Mouse (Mus musculus) liver, embryonic 12.5 days (tissue): ENCODE results near the gene Osbpl10. TPM values are rescaled to one million over a fixed set of nuclear protein-coding genes. Genes with fewer than 3 reads are reported as not detected.

Experiments used
- ATAC-seq: fragments of 200-750 bp; cut with Nextera tagmentation; 2 replicates; pipeline ENCODE4 v1.8.0; 2017; ENCODE audit warnings: moderate number of reproducible peaks, mild to moderate bottlenecking, moderate library complexity
- H3K27ac ChIP-seq: fragments of 300-500 bp; sonication (generic); 2 replicates; pipeline ENCODE4 v1.5.1; 2016; ENCODE audit warnings: mild to moderate bottlenecking
- H3K27me3 ChIP-seq: fragments of 300-500 bp; sonication (generic); replicated peaks from 2 replicates; pipeline ENCODE4 v1.6.1; 2016; ENCODE audit warnings: mild to moderate bottlenecking, moderate library complexity
- H3K36me3 ChIP-seq: fragments of 300-500 bp; sonication (generic); 2 replicates; pipeline ENCODE4 v1.6.1; 2016; ENCODE audit warnings: mild to moderate bottlenecking, moderate library complexity
- H3K4me1 ChIP-seq: fragments of 300-500 bp; sonication (generic); 2 replicates; pipeline ENCODE4 v1.6.1; 2016
- H3K4me2 ChIP-seq: fragments of 300-500 bp; sonication (generic); 2 replicates; pipeline ENCODE4 v1.6.1; 2016; ENCODE audit warnings: mild to moderate bottlenecking, moderate library complexity
- H3K4me3 ChIP-seq: fragments of 300-500 bp; sonication (generic); 2 replicates; pipeline ENCODE4 v1.5.1; 2016; ENCODE audit warnings: mild to moderate bottlenecking, moderate library complexity
- H3K9ac ChIP-seq: fragments of 300-500 bp; sonication (generic); 2 replicates; pipeline ENCODE4 v1.6.1; 2016; ENCODE audit warnings: mild to moderate bottlenecking, moderate library complexity
- H3K9me3 ChIP-seq: fragments of 300-500 bp; sonication (generic); replicated peaks from 2 replicates; pipeline ENCODE4 v1.6.1; 2016; ENCODE audit warnings: mild to moderate bottlenecking, moderate library complexity
- WGBS: fragments of 180-500 bp; shearing (Covaris S2); methylation state at CpG from one replicate; pipeline ENCODE4 v1.1.7; 2016; ENCODE audit not compliant: insufficient replicate concordance; 5-methylcytosine and 5-hydroxymethylcytosine counted together
- polyA plus RNA-seq: library from polyadenylated mRNA; unstranded; fragments of >200 nt; fragmentation: Nextera tagmentation; extraction: Ambion mirVana; gene quantifications from 2 replicates; pipeline ENCODE4 v1.2.1, GENCODE M21; 2016

The Osbpl10 gene
- polyA plus RNA-seq, 1 experiment from 2014 or later: 0.55 TPM

DNA sequence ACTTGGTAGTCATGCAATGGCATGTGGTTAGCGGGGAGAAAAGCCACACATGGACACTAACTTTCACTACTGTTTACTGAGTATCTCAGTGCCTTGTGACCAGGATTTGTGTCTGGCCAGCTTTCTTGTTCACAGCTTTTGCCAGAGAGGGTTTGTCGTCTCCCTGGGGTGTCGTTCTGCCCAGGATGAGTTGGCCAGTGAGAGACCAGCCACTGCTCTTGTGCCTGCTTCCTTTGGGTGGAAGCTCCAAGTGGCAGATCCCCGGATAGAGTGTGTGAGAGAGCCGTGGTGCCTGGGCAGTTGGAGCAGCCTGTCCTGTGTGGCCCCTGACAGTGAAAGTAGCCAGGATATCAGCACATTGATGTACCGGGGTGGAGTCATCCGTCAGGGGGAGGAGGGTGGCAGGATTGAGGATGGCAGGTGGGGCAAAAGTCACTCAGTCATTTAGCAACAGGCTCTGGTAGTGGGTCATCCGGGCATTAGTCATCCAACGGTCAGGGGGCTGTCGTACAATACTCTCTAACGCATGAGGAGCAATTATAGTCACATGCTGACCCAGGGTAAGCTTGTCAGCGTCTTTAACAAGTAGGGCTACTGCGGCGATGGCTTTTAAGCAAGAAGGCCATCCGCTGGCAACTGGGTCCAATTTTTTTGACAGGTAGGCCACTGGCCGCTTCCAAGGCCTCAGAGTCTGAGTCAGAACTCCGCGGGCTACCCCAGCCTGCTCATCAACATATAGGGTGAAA is 170.8 kb downstream of the Osbpl10 start:
- Histone ChIP-seq H3K27ac (no peak overlapping the region), H3K4me1 (no peaks in the 10 kb centered on the region), H3K9ac (no peak overlapping the region), H3K4me2 (no peak overlapping the region), H3K36me3 (no peaks in the 10 kb centered on the region), H3K27me3 (no peaks in the 10 kb centered on the region), H3K9me3 (peaks cover 8% of the 10 kb centered on the region), H3K4me3 (no peak overlapping the region)
- 78% methylated on average over 18 of the region's 18 CpGs for WGBS
- ATAC-seq: no peak

DNA sequence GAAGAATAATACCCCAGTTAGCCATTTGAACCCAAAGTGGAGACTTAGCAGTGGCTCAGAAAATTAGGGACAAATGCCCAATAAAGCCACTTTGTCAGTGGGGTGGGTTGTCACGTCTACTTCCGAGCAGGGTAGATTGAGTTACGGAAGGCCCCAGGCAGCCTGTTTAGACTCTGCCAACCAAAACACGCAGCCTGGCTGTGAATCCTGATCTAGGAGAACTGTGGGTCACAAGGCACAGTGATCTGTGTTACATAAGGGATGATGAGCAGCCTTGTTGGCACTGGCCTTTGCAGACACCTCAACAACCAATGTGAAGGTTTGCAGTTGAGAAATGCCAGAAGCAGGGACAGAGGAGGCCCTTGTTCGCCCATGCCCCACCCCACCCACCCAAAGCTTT is 183.2 kb downstream of the Osbpl10 start:
- no peak for ATAC-seq
- no peaks in the 10 kb centered on the region for H3K9me3 ChIP-seq
- no peaks in the 10 kb centered on the region for H3K36me3 ChIP-seq
- H3K27me3 ChIP-seq: no peaks in the 10 kb centered on the region
- no peak overlapping the region for H3K4me3 ChIP-seq
- peaks cover 40% of the 10 kb centered on the region for H3K4me1 ChIP-seq
- no peak overlapping the region for H3K4me2 ChIP-seq
- H3K9ac ChIP-seq: no peak overlapping the region
- WGBS: 76% methylated on average over 5 of the region's 5 CpGs
- no peak overlapping the region for H3K27ac ChIP-seq

DNA sequence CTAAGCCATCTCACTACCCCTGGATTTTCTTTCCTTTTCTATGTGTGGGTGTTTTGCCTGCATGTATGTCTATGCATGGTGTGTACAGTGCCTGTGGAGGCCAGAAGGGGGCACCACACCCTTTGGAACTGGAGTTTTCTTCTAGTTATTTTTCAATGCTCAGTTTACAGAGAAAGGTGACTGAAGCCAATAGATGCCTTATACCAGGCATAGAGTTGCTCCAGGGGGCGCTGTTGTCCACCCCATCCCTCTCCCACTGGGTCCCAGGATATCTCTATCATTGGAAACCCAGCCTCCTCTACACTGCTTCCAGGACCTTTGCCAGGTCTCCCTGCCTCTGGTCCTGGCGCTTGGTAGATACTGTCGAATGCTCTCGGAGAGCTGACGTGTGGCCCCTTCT is 184.7 kb downstream of the Osbpl10 start:
- Histone ChIP-seq H3K36me3 (no peaks in the 10 kb centered on the region), H3K27me3 (no peaks in the 10 kb centered on the region), H3K9ac (no peak overlapping the region), H3K27ac (no peak overlapping the region), H3K4me2 (peak overlapping the region; percentile 38), H3K4me3 (no peak overlapping the region), H3K9me3 (no peaks in the 10 kb centered on the region), H3K4me1 (peaks cover 48% of the 10 kb centered on the region)
- 22% methylated on average over 5 of the region's 5 CpGs for WGBS
- ATAC-seq: peak; percentile 80

DNA sequence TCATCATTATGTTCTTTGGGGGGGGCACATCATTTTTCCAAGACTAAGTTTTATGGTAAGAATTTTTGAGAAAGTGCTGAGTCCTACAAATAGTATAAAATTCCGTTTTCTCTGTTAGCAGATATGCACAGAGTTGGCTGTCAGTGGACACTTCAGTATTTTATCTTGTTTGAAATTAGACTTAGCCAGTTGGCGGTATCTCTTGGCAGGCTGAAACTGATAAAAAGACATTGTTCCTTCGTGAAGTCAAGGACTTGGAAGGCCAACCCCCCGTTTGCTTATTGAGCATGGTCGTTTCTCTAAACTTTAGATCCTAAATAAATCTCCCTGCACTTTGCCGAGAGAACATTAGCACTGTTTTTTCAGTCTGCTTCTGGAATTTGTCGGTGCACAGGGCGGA is 185.3 kb downstream of the Osbpl10 start:
- Histone ChIP-seq H3K9me3 (no peaks in the 10 kb centered on the region), H3K4me2 (peak overlapping the region; percentile 38), H3K9ac (no peak overlapping the region), H3K4me1 (peaks cover 54% of the 10 kb centered on the region), H3K27ac (peak overlapping the region; percentile 88), H3K27me3 (no peaks in the 10 kb centered on the region), H3K4me3 (no peak overlapping the region), H3K36me3 (no peaks in the 10 kb centered on the region)
- no peak for ATAC-seq
- 23% methylated on average over 8 of the region's 8 CpGs for WGBS

DNA sequence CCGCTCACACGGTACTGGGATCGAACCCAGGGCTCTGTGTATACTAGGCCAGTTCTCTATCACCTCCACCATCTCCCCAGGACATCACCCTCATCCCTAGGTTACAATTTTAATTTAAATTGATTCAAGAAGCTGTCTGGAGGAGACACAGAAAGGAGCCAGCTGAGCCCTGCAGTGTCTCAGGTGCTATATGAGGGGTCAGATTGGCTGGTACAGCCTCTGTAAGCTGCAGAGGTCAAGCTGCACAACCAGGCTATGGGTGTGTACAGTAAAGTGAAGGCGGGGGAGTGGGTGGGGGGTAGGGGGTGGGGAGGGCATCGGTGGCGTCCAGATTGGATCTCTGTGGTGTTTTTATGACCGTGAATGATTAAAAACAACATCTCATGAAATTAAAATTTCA is 186.0 kb downstream of the Osbpl10 start:
- ATAC-seq: no peak
- no peak overlapping the region for H3K4me3 ChIP-seq
- no peaks in the 10 kb centered on the region for H3K36me3 ChIP-seq
- 55% methylated on average over 7 of the region's 7 CpGs for WGBS
- no peak overlapping the region for H3K9ac ChIP-seq
- H3K27ac ChIP-seq: peak overlapping the region; percentile 88
- peak overlapping the region; percentile 38 for H3K4me2 ChIP-seq
- no peaks in the 10 kb centered on the region for H3K27me3 ChIP-seq
- H3K4me1 ChIP-seq: peaks cover 61% of the 10 kb centered on the region
- H3K9me3 ChIP-seq: no peaks in the 10 kb centered on the region

DNA sequence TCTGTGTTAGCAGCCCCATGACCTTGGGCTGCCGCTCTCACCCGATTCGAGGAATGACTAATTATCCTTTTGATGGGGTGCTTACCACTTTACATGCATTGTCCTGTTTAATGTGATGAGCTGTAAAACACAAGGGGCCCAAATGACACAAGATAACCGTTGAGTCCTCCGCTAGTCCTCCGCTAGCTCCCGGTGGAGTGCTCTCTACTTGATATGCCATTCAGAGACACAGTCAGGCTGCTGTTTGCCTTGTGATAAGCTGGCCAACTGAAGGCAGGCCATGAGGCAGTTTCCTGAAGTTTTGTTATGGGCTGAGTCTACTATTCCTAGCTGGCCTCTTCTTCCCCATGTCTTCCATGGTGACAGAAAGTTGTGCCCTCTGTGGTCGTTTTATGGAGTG is 187.6 kb downstream of the Osbpl10 start:
- WGBS: 17% methylated on average over 8 of the region's 8 CpGs
- Histone ChIP-seq H3K36me3 (no peaks in the 10 kb centered on the region), H3K27me3 (no peaks in the 10 kb centered on the region), H3K9ac (peak overlapping the region; percentile 3; the same call in 1 of the 2 replicates), H3K4me2 (peak overlapping the region; percentile 42), H3K4me1 (peaks cover 66% of the 10 kb centered on the region), H3K4me3 (no peak overlapping the region), H3K27ac (peak overlapping the region; percentile 88), H3K9me3 (no peaks in the 10 kb centered on the region)
- ATAC-seq: peak; percentile 81

DNA sequence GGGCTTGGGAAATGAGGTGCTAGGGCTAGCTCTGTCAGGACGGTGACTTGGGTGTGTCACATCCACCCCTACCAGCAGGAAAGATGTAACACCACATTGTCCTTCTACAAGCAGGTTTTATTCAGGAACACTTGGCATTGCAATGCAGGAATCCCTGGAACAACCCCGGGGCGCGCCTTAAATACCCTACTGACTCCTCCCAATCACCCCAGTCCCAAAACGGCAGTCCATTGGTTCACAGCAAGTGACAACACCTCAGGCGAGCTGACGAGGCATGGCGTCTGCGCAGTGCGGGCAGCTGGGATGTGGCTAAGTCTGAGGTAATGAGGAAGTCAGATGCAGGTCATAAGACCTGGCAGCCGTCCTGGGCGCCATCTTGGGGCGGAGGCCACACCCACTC is 191.2 kb downstream of the Osbpl10 start:
- Histone ChIP-seq H3K36me3 (no peaks in the 10 kb centered on the region), H3K27me3 (no peaks in the 10 kb centered on the region), H3K27ac (peak overlapping the region; percentile 63), H3K9ac (no peak overlapping the region), H3K4me2 (no peak overlapping the region), H3K9me3 (no peaks in the 10 kb centered on the region), H3K4me1 (peaks cover 47% of the 10 kb centered on the region), H3K4me3 (no peak overlapping the region)
- no peak for ATAC-seq
- 75% methylated on average over 13 of the region's 13 CpGs for WGBS

DNA sequence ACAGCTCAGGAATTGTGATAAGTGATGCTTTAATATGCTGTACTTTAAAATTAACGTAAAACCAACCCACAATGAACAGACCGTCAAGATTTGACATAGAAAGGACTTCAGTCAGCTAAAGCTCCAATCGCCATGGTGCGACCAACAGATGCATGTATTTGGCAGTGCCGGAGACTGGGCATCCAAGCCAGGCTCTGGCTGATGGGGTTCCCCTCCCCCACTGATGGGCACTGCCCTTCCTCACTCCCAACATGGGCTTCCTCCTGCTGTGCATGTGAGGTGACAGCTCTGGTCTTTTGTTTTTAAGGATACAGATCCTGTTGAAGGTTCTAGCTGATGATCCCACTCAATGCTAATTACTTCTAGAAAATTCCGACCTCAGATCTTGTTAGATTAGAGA is 193.7 kb downstream of the Osbpl10 start:
- Histone ChIP-seq H3K27me3 (no peaks in the 10 kb centered on the region), H3K36me3 (no peaks in the 10 kb centered on the region), H3K9me3 (no peaks in the 10 kb centered on the region), H3K9ac (no peak overlapping the region), H3K4me2 (no peak overlapping the region), H3K4me1 (peaks cover 22% of the 10 kb centered on the region), H3K27ac (no peak overlapping the region), H3K4me3 (no peak overlapping the region)
- WGBS: 85% methylated on average over 6 of the region's 6 CpGs
- ATAC-seq: no peak

DNA sequence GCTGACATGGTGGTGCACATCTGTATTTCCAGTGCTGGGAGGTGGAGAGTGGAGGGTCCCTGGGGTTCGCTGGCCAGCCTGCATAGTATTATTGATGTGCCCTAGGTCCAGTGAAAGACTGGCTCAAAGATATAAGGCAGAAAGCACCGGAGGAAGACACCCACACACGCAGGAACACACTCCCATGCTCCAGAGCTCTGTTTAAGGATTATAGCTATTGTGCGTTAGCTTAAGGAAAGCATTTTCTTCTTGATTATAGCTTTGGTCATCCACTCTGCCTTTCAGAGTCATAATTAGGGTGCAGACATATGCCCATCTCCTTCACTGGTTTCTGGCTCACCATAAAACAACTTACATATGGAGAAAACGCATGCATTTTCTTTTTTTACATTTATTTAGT is 200.8 kb downstream of the Osbpl10 start:
- no peak for ATAC-seq
- no peaks in the 10 kb centered on the region for H3K9me3 ChIP-seq
- H3K4me1 ChIP-seq: no peaks in the 10 kb centered on the region
- H3K9ac ChIP-seq: no peak overlapping the region
- no peaks in the 10 kb centered on the region for H3K36me3 ChIP-seq
- no peak overlapping the region for H3K4me2 ChIP-seq
- WGBS: 81% methylated on average over 5 of the region's 5 CpGs
- no peak overlapping the region for H3K4me3 ChIP-seq
- H3K27me3 ChIP-seq: no peaks in the 10 kb centered on the region
- no peak overlapping the region for H3K27ac ChIP-seq

DNA sequence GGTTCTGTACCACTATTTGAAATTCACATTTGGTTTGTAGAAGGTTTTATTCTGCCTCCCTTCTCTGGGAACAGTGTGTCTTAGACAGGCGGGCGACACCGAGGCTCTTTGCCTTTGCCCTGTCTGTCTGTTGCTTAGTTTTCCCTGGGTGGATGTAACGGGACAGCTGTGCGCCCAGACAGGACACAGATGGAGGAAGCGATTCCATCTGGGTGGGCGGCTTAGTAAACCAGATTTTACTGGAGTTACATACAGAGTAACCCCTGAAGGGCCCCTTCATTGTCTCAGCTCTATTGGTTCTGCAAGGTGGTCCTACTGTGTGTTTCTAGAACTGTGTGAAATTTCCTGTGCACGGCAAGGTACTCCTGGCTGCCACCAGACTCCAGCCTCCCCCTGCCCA is 201.6 kb downstream of the Osbpl10 start:
- Histone ChIP-seq H3K9me3 (no peaks in the 10 kb centered on the region), H3K4me1 (no peaks in the 10 kb centered on the region), H3K4me3 (no peak overlapping the region), H3K36me3 (no peaks in the 10 kb centered on the region), H3K27ac (no peak overlapping the region), H3K9ac (no peak overlapping the region), H3K27me3 (no peaks in the 10 kb centered on the region), H3K4me2 (no peak overlapping the region)
- 60% methylated on average over 8 of the region's 8 CpGs for WGBS
- ATAC-seq: no peak

DNA sequence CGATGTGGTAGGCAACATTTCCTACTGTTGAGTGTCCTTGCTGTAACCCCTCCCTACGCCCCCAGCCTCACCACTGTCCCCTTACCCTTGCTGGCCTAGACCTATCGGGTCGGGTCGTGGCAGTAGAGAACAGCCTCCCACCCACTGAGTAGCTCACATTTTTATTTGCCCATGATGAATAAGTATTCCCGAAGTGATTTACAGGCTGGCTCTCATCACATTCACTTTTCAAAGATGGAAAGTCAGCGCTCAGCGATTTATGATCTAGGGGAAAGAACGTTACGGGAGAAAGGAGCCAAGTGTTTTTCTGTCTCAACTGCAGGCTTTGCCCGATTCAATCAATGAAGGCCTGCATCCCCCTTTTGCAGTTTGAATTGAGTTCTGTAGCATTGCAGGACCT is 208.0 kb downstream of the Osbpl10 start:
- no peak for ATAC-seq
- no peaks in the 10 kb centered on the region for H3K36me3 ChIP-seq
- H3K4me3 ChIP-seq: no peak overlapping the region
- H3K4me1 ChIP-seq: peaks cover 21% of the 10 kb centered on the region
- 74% methylated on average over 11 of the region's 11 CpGs for WGBS
- H3K4me2 ChIP-seq: no peak overlapping the region
- H3K9me3 ChIP-seq: no peaks in the 10 kb centered on the region
- no peak overlapping the region for H3K9ac ChIP-seq
- H3K27me3 ChIP-seq: no peaks in the 10 kb centered on the region
- H3K27ac ChIP-seq: no peak overlapping the region

DNA sequence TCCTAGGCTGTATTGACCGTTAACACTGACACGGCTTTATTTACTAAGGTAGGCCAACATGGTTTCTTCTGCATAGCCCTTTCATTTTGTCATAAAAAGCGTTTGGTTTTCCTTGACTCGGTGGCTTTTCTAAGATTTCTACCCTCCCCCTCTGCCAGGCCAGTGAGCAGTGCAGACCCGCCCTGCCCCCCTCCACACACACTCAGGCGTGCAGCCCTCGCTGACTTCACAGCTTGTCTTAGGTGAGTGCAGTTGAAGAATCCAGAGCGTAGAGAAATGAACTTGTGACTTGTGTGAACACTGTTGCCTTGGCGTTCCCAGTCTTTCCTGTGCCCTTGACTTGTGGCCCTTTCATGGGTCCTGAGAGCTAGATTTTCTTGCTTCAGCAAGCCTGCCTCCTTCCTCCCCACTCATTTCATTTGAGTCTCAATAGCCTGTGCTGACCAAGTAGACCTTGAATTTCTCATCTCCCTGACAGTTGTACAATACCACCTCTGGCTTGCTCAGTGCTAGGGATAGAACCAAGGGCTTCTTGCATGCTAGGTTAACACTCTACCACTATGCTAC is 212.1 kb downstream of the Osbpl10 start:
- Histone ChIP-seq H3K27me3 (no peaks in the 10 kb centered on the region), H3K4me2 (no peak overlapping the region), H3K4me1 (peaks cover 22% of the 10 kb centered on the region), H3K4me3 (no peak overlapping the region), H3K9ac (no peak overlapping the region), H3K36me3 (no peaks in the 10 kb centered on the region), H3K9me3 (0 out of 2 replicates have a peak, but pooled peaks cover 4% of the 10 kb centered on the region), H3K27ac (no peak overlapping the region)
- peak; percentile 59 for ATAC-seq
- WGBS: 41% methylated on average over 9 of the region's 9 CpGs
